Mouse (Mus musculus) kidney, adult 9 months (tissue): ENCODE results near the gene Ogfod2.

Source experiments
- DNase-seq: peaks from one replicate; pipeline ENCODE4 v3.0.0; 2022

Ogfod2 gene

DNA sequence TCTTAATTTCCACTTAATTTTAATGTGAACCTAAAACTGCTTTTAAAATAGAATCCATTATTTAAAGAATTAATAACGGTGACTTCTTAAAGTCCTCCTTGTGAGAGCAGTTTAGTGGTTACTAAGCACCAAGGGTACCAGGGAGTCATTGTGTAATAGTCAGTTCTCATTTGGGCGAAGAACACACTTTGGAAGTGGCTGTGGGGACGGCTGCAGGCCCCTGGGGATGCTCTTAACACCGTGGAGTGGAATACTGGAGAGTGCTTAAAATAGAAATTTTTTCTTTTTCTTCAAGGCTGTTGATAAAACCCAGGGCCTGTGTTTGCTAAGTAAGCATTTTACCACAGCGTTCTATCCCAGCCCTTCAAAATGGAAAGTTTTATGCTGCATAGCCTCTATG is 43.8 kb downstream of the Ogfod2 start:
- no peak for DNase-seq

DNA sequence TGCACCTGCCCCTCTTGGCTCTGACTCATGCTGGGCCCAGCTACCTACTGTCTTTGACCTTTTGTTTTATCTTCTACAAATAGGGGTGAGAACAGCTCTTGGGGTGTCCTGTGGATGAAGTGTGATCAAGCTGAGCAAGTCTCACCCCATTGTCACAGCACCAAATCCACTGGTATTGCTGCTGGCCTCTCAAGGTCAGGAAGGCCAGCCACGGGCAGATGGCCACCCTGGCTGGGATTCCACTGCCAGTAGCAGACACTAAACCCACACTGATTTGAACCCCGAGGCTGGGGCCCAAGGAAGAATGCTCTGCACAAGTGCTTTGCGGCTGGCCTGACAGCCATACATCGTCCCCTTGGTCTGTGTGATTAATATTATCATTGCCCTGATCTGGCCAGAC is 46.2 kb downstream of the Ogfod2 start:
- DNase-seq: no peak

DNA sequence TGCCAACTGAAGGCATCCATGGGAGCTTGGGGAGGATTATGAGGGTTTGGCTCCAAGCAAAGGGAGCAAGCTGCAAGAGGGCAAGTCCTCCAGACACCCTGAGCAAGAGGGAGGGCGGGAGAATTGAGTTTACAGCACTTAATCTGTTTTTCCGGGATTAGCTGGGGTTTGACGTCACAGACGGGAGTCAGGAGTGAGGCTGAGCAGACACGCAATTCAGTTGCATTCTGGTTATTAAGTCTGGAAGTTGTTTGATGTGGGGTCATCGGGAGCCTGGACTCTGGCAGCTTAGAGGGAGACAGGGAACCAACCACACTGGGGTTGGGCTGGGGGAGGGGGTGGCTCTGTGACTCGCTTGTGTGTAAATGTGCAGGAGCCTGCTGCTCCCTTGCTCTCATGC is 47.4 kb downstream of the Ogfod2 start:
- DNase-seq: no peak

DNA sequence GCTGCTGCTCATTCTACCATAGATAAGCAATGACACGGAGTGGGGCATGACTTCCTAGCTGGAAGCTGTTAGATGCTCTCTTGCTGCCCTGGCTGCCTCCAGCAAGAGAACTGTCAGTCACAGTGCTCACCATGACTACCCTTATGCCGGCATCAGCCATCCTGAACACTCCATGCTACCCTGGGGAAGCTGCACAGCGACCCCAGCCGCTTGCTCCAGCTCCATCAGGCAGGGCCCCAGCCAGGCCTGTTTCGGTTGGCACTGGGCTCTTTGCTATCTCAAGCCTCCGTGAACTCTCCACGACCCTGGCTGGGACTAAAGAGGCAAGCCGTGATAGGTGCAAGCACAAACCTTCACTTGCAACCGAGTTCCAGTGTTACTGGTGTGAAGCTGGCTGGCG is 49.7 kb downstream of the Ogfod2 start:
- DNase-seq: no peak

DNA sequence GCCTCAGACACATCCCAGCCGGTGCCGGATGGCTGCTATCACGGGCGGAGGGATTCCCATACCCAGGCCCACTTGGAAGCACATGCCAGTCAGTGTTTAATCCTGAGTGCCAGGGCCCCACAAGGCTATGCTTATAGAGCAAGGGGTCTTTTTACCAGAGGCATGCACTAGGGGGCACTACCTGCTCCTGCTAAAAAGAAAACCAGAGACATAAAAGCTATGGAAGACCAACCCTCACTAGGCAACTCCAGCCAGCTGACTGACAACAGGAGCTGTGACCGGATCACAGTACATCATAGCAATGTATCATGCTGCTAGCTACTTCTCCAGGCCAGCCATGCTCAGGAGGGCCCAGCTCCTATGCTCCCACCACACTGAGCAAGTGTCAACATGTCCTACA is 50.5 kb downstream of the Ogfod2 start:
- peak; percentile 85 for DNase-seq

DNA sequence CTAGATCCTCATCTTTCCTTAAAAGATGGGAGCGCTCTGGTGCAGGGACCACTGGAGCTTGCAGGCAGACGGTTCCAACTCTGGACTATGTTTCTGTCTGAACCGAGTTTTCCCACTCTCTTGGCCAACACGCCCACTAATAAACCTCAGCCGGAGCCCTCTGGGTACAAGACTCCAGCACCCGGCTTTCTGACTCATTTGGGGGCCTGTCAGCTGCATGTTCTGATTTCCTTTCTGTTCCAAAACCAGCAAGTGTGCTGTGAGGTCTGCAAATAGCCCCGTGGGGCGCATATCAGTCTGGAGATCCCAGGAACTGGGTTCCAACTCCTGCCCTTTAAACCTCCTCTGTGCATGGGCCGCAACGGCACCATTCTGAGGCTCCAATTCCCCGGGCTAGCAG is 51.3 kb downstream of the Ogfod2 start:
- DNase-seq: no peak
